Comparison of ENCODE assay signal across 23 mouse cellular contexts in the genomic region with DNA sequence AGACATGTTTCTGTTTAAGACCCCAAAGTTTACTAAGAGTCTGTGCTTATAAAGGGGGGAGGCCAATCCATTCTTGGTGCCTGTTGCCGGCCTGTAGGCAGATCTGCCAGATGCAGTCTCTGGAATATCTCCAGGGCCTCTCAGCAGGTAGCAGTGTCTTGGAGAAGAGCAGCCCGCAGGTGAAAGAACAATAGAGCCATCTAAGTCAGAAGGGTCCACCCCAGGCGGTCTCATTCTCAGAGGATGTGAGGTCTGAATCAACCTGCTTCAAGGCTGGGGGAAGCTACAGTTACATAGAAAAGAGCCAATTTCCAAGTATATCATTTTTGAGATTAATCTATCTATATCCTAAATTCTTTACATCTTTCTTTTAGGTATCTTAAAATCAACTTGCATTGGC.
DNase-seq lines count a peak whose midpoint lies in the region; ATAC-seq and TF ChIP-seq lines count a peak whose summit lies in the region.
"Had no signal": no experiment of that assay in that cellular context is flagged by ENCODE, and none has a peak within 500 bp of the region (broad histone marks: within the 10 kb centered on the region; RNA-seq: fewer than 3 reads in every experiment).

No protein-coding gene starts in this region.

- no peak overlapping the region for H3K4me3 ChIP-seq in ES-E14 (ENCODE audit: insufficient read depth in 1 of 2, low read depth in 1 of 2, low read length in 2 of 2, poor library complexity in 1 of 2, severe bottlenecking in 1 of 2)
- no peak overlapping the region for H3K4me3 ChIP-seq in limb, embryonic 10.5 days
- H3K4me3 ChIP-seq: embryonic facial prominence, embryonic 10.5 days; embryonic facial prominence, embryonic 13.5 days; erythroblast, embryonic 14.5 days; forebrain, embryonic 12.5 days; forebrain, embryonic 15.5 days; gastrocnemius, adult 2 months; hindbrain, embryonic 12.5 days; hindbrain, embryonic 15.5 days had no signal

- H3K4me1 ChIP-seq in ES-E14 (ENCODE audit: control insufficient read depth in 2 of 2, insufficient read depth in 2 of 2, low read length in 2 of 2, poor library complexity in 1 of 2), result peaks cover 3 to 7% of the 10 kb centered on the region in 2 experiments; a peak in 3 of 4 replicates
- no peaks in the 10 kb centered on the region for H3K4me1 ChIP-seq in limb, embryonic 10.5 days
- H3K4me1 ChIP-seq: embryonic facial prominence, embryonic 10.5 days; embryonic facial prominence, embryonic 13.5 days; forebrain, embryonic 12.5 days; forebrain, embryonic 15.5 days; hindbrain, embryonic 12.5 days; hindbrain, embryonic 15.5 days had no signal

- H3K36me3 ChIP-seq in ES-E14 (ENCODE audit: control insufficient read depth, insufficient read depth, low read length, poor library complexity, severe bottlenecking), result no peaks in the 10 kb centered on the region
- no peaks in the 10 kb centered on the region for H3K36me3 ChIP-seq in limb, embryonic 10.5 days
- H3K36me3 ChIP-seq: embryonic facial prominence, embryonic 10.5 days; embryonic facial prominence, embryonic 13.5 days; forebrain, embryonic 12.5 days; forebrain, embryonic 15.5 days; hindbrain, embryonic 12.5 days; hindbrain, embryonic 15.5 days had no signal

- 60% methylated on average over 3 of the region's 3 CpGs for WGBS in limb, embryonic 10.5 days

- DNase-seq in cerebellum, postnatal 10 days, result peak; percentile 12 to 18
- DNase-seq in cerebellum, adult 11-12 months, result no peak
- DNase-seq in ES-E14 (ENCODE audit: low read depth, low spot score) (peak; percentile 63), WW6 (ENCODE audit: low read depth, low spot score) (peak; percentile 31)
- no peak for DNase-seq in limb, embryonic 10.5 days (ENCODE audit: low spot score)
- DNase-seq: adrenal gland, postnatal 10 days; adrenal gland, postnatal 36 days; cerebellum, adult 2 months; cerebellum, adult 9-11 months; cerebellum, postnatal 36 days; gastrocnemius, adult 2 months; gastrocnemius, postnatal 14 days; heart, adult 11 months had no signal

- in situ Hi-C loops in ES-E14 (cut with MboI; ENCODE audit: low sequenced_read_pairs in 2 of 2, unreplicated experiment in 2 of 2), result no loop called here

- ATAC-seq in frontal cortex, adult (ENCODE audit: low TSS enrichment), result no peak
- ATAC-seq: forebrain, embryonic 15.5 days; intestine, postnatal 0 days; Patski had no signal

- peak overlapping the region; percentile 53; the same call in 1 of the 2 replicates for H3K27ac ChIP-seq in ES-E14 (ENCODE audit: insufficient read depth, low read depth, low read length, poor library complexity, severe bottlenecking)
- no peak overlapping the region for H3K27ac ChIP-seq in limb, embryonic 10.5 days
- H3K27ac ChIP-seq: embryonic facial prominence, embryonic 10.5 days; embryonic facial prominence, embryonic 13.5 days; forebrain, embryonic 12.5 days; forebrain, embryonic 15.5 days; gastrocnemius, adult 2 months; hindbrain, embryonic 12.5 days; hindbrain, embryonic 15.5 days had no signal

- H3K9me3 ChIP-seq in ES-E14 (ENCODE audit: control insufficient read depth, insufficient read depth, low read depth, low read length), result no peaks in the 10 kb centered on the region
- no peaks in the 10 kb centered on the region for H3K9me3 ChIP-seq in limb, embryonic 10.5 days (replicated peaks)
- H3K9me3 ChIP-seq: embryonic facial prominence, embryonic 10.5 days; embryonic facial prominence, embryonic 13.5 days; forebrain, embryonic 12.5 days; forebrain, embryonic 15.5 days; hindbrain, embryonic 12.5 days; hindbrain, embryonic 15.5 days had no signal

- H3K9ac ChIP-seq in ES-E14 (ENCODE audit: insufficient read depth, low read depth, low read length, poor library complexity, severe bottlenecking), result no peak overlapping the region
- H3K9ac ChIP-seq: embryonic facial prominence, embryonic 13.5 days; forebrain, embryonic 12.5 days; forebrain, embryonic 15.5 days; hindbrain, embryonic 12.5 days; hindbrain, embryonic 15.5 days had no signal

- H3K27me3 ChIP-seq in limb, embryonic 10.5 days (ENCODE audit: low read depth, poor library complexity, severe bottlenecking), result no peaks in the 10 kb centered on the region
- H3K27me3 ChIP-seq: embryonic facial prominence, embryonic 13.5 days; forebrain, embryonic 12.5 days; forebrain, embryonic 15.5 days; hindbrain, embryonic 12.5 days; hindbrain, embryonic 15.5 days; Patski had no signal

TF ChIP-seq in ES-E14, 5 proteins besides CTCF, POLR2A, EP300 and RAD21:
- TF ChIP-seq ZNF384 (IDR thresholded peaks at IDR 0.05; ENCODE audit: low read depth, low read length) (no peak), HCFC1 (IDR thresholded peaks at IDR 0.05; ENCODE audit: borderline replicate concordance, insufficient read depth, low read length) (no peak), MAFK (IDR thresholded peaks at IDR 0.05; ENCODE audit: insufficient read depth, low read depth, low read length) (no peak), ZC3H11A (IDR thresholded peaks at IDR 0.05; ENCODE audit: borderline replicate concordance, low read depth, low read length) (no peak), CHD2 (IDR thresholded peaks at IDR 0.05; ENCODE audit: low read depth, low read length) (no peak)
TF ChIP-seq in ES-E14: peak in this region for 0.

Comparison
In these comparisons a context has a peak if more than half of its experiments do, and no peak if none do; other contexts are left out.
1. DNase-seq: peak in cerebellum, postnatal 10 days (2 of 2), ES-E14 (single experiment) and WW6 (single experiment); none in cerebellum, adult 11-12 months (single experiment) and limb, embryonic 10.5 days (single experiment).